Mouse (Mus musculus) heart, embryonic 12.5 days (tissue): ENCODE data around the gene Stxbp1. TPM values are rescaled to one million over a fixed set of nuclear protein-coding genes. Genes with fewer than 3 reads are reported as not detected.

Experiments used
- ATAC-seq: fragments of 200-750 bp; cut with Nextera tagmentation; 2 replicates; pipeline ENCODE4 v1.8.0; 2017; ENCODE audit warnings: moderate TSS enrichment, moderate library complexity; ENCODE audit not compliant: insufficient number of reproducible peaks, low FRiP score
- H3K27ac ChIP-seq: fragments of 300-500 bp; sonication (generic); 2 replicates; pipeline ENCODE4 v1.5.1; 2016; ENCODE audit warnings: mild to moderate bottlenecking, moderate library complexity; ENCODE audit not compliant: poor library complexity, severe bottlenecking
- H3K27me3 ChIP-seq: fragments of 300-500 bp; sonication (generic); replicated peaks from 2 replicates; pipeline ENCODE4 v1.6.1; 2016; ENCODE audit warnings: mild to moderate bottlenecking, moderate library complexity
- H3K36me3 ChIP-seq: fragments of 300-500 bp; sonication (generic); 2 replicates; pipeline ENCODE4 v1.6.1; 2016; ENCODE audit warnings: mild to moderate bottlenecking, moderate library complexity
- H3K4me1 ChIP-seq: fragments of 300-500 bp; sonication (generic); replicated peaks from 2 replicates; pipeline ENCODE4 v1.6.1; 2016; ENCODE audit warnings: mild to moderate bottlenecking
- H3K4me2 ChIP-seq: fragments of 300-500 bp; sonication (generic); 2 replicates; pipeline ENCODE4 v1.6.1; 2016; ENCODE audit warnings: mild to moderate bottlenecking, moderate library complexity
- H3K4me3 ChIP-seq: fragments of 300-500 bp; sonication (generic); 2 replicates; pipeline ENCODE4 v1.5.1; 2016; ENCODE audit warnings: mild to moderate bottlenecking
- H3K9ac ChIP-seq: fragments of 300-500 bp; sonication (generic); 2 replicates; pipeline ENCODE4 v1.6.1; 2016; ENCODE audit warnings: mild to moderate bottlenecking, moderate library complexity
- H3K9me3 ChIP-seq: fragments of 300-500 bp; sonication (generic); replicated peaks from 2 replicates; pipeline ENCODE4 v1.6.1; 2016; ENCODE audit warnings: mild to moderate bottlenecking, moderate library complexity
- WGBS: fragments of 180-500 bp; shearing (Covaris S2); methylation state at CpG from one replicate; pipeline ENCODE4 v1.1.7; 2016; 5-methylcytosine and 5-hydroxymethylcytosine counted together
- polyA plus RNA-seq: library from polyadenylated mRNA; unstranded; fragments of >200 nt; fragmentation: Nextera tagmentation; extraction: Ambion mirVana; gene quantifications from 2 replicates; pipeline ENCODE4 v1.2.1, GENCODE M21; 2016

Stxbp1 gene
- polyA plus RNA-seq, 1 experiment from 2014 or later, result 31.1 TPM

DNA sequence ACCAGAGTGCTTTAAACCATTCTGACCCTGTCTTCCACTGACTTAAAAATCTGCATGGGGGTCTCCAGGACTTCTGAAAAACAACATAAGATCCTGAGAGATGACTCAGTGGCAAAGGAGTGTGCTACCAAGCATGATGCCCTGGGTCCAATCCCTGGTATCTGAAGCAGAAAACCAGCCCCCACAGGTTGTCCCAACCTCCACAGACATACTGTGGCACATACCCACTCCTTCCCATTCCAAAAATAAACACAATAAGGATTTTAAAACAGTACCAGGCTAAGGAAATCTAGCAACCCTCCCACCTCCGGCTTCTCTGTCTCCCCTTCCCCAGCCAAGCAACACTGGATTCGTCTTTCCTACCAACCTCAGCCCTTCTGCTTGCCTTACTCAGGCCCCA, 7.8 kb downstream of the Stxbp1 start:
- peak overlapping the region; percentile 65 for H3K27ac ChIP-seq

DNA sequence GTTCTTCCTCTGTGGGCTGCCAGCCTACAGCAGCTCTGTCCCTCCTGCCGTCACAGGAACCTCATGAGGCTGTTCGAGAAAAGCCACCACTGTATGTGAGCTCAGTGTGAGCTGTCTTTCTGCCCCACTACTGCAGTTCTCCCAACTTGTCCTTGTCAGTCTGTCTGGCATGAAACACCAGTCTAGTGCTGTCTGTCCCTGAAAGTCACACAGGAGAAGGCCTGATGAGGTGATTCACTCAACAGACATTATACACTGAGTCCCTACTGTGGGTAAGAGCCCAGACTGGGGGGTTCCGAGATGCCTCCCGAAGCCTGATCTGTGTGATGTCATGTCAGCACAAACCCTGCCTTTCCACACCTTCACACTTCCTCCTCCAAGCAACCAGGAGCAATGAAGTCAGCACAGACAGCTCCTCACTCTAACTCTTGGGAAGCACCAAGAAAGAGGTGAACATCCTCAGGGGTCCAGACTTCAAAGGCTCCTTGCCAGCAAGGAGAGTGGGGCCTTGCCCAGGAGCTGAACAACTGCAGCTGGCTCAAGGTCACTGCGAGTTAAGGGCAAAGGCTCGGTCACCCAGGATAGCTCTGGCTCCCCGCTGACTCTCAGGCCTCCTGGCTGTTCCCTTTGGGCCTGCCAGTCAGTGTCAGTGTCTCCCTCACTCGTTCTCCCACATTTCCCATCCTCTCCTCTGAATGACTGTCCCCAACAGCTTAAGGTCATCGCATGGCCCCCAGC, 8.7 kb downstream of the Stxbp1 start:
- 0 out of 2 replicates have a peak, but pooled peaks have one; percentile 24 for ATAC-seq
- H3K4me1 ChIP-seq, result peaks cover 57% of the 10 kb centered on the region
- peak overlapping the region; percentile 59; the same call in 1 of the 2 replicates for H3K9ac ChIP-seq
- H3K27me3 ChIP-seq, result no peaks in the 10 kb centered on the region
- no peaks in the 10 kb centered on the region for H3K9me3 ChIP-seq
- WGBS, result 30% methylated on average over 9 of the region's 9 CpGs
- H3K4me2 ChIP-seq, result 0 out of 2 replicates have a peak overlapping the region, but pooled peaks have one; percentile 6
- H3K27ac ChIP-seq, result peak overlapping the region; percentile 65
- no peak overlapping the region for H3K4me3 ChIP-seq
- 0 out of 2 replicates have a peak, but pooled peaks cover 3% of the 10 kb centered on the region for H3K36me3 ChIP-seq

More for the DNA sequence above, 7.8 kb downstream of the Stxbp1 start:
- H3K4me3 ChIP-seq, result no peak overlapping the region
- H3K27me3 ChIP-seq, result no peaks in the 10 kb centered on the region
- peaks cover 56% of the 10 kb centered on the region for H3K4me1 ChIP-seq
- H3K36me3 ChIP-seq, result 0 out of 2 replicates have a peak, but pooled peaks cover 3% of the 10 kb centered on the region
- ATAC-seq, result no peak
- peak overlapping the region; percentile 56; the same call in 1 of the 2 replicates for H3K9ac ChIP-seq
- WGBS, result 38% methylated on average over 2 of the region's 2 CpGs
- 0 out of 2 replicates have a peak overlapping the region, but pooled peaks have one; percentile 17 for H3K4me2 ChIP-seq
- no peaks in the 10 kb centered on the region for H3K9me3 ChIP-seq

DNA sequence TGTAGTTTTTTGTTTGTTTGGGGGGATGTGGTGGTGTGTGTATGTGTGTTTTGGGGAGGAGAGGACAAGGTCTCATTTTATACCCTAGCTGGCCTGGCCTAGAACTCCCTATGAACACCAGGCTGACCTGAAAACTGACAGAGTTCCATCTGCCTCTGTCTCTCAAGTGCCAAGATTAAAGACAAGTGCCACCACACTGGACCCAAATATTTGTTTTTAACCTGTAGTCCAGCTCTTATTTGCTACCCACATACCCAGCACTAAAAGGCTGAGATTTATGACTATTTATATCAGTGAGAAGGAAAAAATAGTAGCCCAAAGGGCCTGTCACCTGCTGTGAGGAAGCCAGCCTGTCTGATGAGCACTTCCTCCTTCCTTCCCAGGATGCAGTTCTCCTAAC, 11.5 kb downstream of the Stxbp1 start:
- Histone ChIP-seq H3K36me3 (no peaks in the 10 kb centered on the region), H3K4me1 (peaks cover 57% of the 10 kb centered on the region), H3K4me3 (no peak overlapping the region), H3K27ac (peak overlapping the region; percentile 80), H3K27me3 (no peaks in the 10 kb centered on the region), H3K9ac (no peak overlapping the region), H3K4me2 (no peak overlapping the region), H3K9me3 (no peaks in the 10 kb centered on the region)
- no peak for ATAC-seq

DNA sequence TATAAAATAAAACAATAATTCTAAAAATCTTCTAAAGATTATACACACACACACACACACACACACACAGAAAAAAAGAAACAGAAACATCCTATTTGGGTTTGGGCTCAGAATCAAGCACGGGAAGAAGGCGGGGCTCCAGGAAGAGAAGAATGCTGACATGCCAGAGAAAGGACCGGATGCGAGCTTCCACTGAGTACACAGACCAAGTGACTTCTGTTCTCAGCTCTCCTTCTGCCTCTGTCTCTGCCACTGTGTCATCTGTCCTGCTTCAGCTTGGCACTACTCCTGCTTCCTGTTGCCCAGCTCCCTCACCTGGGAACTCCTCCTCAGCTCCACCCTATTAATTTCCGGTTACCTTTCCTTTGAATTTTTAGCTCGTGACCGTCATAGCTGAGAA, 12.5 kb downstream of the Stxbp1 start:
- no peak overlapping the region for H3K4me3 ChIP-seq
- no peaks in the 10 kb centered on the region for H3K27me3 ChIP-seq
- H3K9me3 ChIP-seq, result no peaks in the 10 kb centered on the region
- peak; percentile 53 for ATAC-seq
- H3K4me2 ChIP-seq, result peak overlapping the region; percentile 12; the same call in 1 of the 2 replicates
- H3K4me1 ChIP-seq, result peaks cover 53% of the 10 kb centered on the region
- no peaks in the 10 kb centered on the region for H3K36me3 ChIP-seq
- H3K27ac ChIP-seq, result peak overlapping the region; percentile 80
- no peak overlapping the region for H3K9ac ChIP-seq
- WGBS, result 44% methylated on average over 7 of the region's 7 CpGs

DNA sequence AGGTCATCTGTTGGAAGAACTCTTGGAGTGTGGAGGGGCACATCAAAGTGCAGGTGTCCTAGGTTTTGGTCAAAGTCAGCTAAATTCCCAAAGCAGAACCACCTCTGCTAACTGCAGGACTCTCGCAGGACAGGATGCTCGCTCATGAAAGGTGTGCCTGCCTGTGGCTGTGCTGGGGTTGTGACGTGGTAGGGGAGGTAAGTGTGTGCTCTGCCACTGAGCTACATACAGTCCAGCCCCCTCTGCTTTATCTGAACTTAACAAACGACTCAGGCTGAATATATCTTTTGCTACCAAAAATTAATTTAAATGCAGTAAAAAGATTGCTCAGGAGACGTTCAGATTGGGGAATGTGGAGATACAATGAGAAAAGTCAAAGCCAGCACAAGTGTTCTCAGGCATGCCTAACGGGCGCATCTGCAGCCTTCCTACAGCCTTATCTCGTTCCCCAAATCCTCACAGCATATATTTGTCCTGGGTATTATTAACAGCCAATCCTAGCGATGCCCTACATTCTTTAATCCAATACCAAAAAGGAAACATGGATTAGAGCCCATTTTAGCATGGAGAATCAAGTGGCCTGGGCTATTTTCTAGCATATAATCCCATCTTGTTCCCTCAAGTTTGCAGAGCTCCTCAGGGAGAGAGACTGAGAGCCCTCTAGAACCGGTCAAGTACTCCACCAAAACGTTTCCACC, 17.9 kb downstream of the Stxbp1 start:
- Histone ChIP-seq H3K36me3 (no peaks in the 10 kb centered on the region), H3K9ac (0 out of 2 replicates have a peak overlapping the region, but pooled peaks have one; percentile 29), H3K4me3 (no peak overlapping the region), H3K4me2 (no peak overlapping the region), H3K9me3 (no peaks in the 10 kb centered on the region), H3K27me3 (no peaks in the 10 kb centered on the region), H3K4me1 (peaks cover 36% of the 10 kb centered on the region), H3K27ac (no peak overlapping the region)
- WGBS, result 57% methylated on average over 11 of the region's 11 CpGs
- ATAC-seq, result no peak

DNA sequence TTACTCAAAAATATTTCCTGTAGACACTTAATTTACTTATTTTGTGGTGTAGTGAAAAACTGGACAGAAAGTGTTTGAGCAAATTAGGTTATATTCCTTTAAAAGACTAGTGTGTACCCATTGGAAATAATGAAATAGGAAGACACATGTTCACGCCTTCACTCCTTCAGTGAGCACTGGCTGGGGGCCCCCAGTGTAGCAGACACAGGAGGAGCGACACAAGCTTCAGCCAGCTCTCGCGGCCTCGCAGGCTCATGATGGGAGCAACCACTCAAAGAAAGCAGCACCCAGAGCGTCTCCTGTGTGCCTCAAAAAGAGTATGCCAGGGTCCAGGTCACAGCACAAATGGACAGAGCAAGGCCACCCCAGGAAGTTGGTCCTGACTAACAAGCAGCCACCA, 21.2 kb downstream of the Stxbp1 start:
- Histone ChIP-seq H3K4me2 (no peak overlapping the region), H3K4me1 (peaks cover 44% of the 10 kb centered on the region), H3K9me3 (no peaks in the 10 kb centered on the region), H3K9ac (no peak overlapping the region), H3K4me3 (no peak overlapping the region), H3K27ac (no peak overlapping the region), H3K36me3 (peaks cover 9% of the 10 kb centered on the region), H3K27me3 (no peaks in the 10 kb centered on the region)
- ATAC-seq, result no peak
- WGBS, result 67% methylated on average over 6 of the region's 6 CpGs

DNA sequence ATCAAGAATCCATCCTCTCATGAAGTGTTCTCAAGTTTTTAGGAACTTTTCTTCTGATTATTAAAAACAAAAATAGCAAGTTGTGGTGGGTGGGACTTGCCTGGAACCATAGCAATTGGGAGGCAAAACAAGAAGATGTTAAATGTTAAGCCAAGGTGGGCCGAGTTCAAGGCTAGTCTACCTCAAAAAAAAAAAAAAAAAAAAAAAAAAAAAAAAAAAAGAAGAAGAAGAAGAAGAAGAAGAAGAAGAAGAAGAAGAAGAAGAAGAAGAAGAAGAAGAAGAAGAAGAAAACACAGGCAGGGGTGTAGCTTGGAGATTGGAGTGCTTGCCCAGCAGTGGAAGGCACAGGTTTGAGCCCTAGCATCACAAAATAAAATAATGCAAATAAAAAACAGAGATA, 22.3 kb downstream of the Stxbp1 start:
- ATAC-seq, result no peak
- peaks cover 9% of the 10 kb centered on the region for H3K36me3 ChIP-seq
- H3K9me3 ChIP-seq, result no peaks in the 10 kb centered on the region
- H3K27me3 ChIP-seq, result no peaks in the 10 kb centered on the region
- no peak overlapping the region for H3K4me2 ChIP-seq
- no peak overlapping the region for H3K9ac ChIP-seq
- WGBS, result 78% methylated on average over 1 of the region's 1 CpGs
- no peak overlapping the region for H3K27ac ChIP-seq
- peaks cover 45% of the 10 kb centered on the region for H3K4me1 ChIP-seq
- no peak overlapping the region for H3K4me3 ChIP-seq

DNA sequence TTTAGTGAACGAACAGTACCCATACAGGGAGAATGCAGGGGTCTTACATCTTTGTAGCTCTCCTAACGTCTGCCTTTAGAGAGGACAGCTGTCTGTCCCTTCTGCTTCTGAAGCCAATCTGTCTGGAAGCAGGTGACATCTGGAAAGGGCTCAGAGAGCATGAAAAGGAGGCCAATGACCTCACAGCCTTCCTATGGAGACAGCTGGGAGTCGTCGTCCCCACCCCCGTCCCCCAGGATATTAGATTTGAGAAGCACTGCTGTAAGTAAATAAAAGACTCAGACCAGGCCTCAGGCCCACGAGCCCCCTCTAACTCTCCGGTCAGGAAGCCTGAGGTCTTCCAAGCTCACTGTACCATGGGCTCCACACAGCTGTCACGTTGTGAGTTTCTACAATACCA, 22.9 kb downstream of the Stxbp1 start:
- H3K27ac ChIP-seq, result no peak overlapping the region
- no peak overlapping the region for H3K4me2 ChIP-seq
- H3K4me3 ChIP-seq, result no peak overlapping the region
- peaks cover 9% of the 10 kb centered on the region for H3K36me3 ChIP-seq
- H3K27me3 ChIP-seq, result no peaks in the 10 kb centered on the region
- H3K4me1 ChIP-seq, result peaks cover 39% of the 10 kb centered on the region
- WGBS, result 56% methylated on average over 8 of the region's 8 CpGs
- no peak for ATAC-seq
- no peaks in the 10 kb centered on the region for H3K9me3 ChIP-seq
- no peak overlapping the region for H3K9ac ChIP-seq

DNA sequence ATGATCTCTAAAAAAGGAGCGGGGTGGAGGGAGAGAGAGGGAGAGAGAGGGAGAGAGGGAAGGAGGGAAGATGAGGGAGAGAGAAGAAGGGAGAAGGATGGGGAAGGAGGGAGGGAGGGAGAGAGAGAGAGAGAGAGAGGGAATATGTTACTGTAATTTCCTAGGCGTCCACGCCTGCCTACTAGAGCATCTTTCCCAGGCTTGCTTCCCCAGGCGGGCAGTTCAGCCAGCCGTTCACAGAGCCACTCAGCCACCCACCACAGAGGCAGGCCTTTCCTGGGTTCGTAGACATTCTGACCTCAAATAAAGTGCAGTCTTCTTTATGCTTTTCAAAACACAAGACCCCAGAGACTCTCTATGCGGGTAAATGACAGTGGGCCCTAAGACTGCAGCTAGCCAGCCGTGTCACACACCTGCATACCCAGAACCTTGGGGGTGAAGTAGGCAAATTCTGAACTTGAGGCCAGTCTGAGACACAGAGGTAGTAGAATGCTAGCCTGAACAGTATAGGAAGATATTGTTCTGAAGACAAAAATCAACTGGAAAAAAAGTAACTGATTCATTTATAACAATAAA, 23.4 kb downstream of the Stxbp1 start:
- Histone ChIP-seq H3K4me1 (peaks cover 33% of the 10 kb centered on the region), H3K9ac (no peak overlapping the region), H3K4me2 (no peak overlapping the region), H3K27ac (no peak overlapping the region), H3K27me3 (no peaks in the 10 kb centered on the region), H3K36me3 (peaks cover 9% of the 10 kb centered on the region), H3K9me3 (no peaks in the 10 kb centered on the region), H3K4me3 (no peak overlapping the region)
- ATAC-seq, result no peak
- 68% methylated on average over 8 of the region's 8 CpGs for WGBS

DNA sequence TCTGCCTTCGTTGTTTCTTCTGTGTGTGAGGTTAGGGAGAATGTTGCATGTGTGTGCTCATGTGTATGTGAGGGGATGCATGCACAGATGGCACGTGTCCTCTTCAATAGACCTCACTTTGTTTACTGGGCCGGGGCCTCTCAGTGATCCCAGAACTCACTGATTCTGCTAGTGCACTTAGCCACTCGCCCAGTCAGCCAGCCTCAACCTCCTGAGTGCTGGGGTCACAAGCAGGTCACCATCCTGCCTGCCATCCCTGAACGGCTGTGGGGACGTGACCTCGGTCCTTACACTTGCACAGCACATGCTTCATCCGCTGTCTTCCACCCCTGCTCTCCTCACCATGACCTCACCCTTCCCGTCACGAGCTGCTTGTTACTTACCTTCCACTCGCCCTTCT, 23.9 kb downstream of the Stxbp1 start:
- H3K36me3 ChIP-seq, result peaks cover 10% of the 10 kb centered on the region
- H3K9ac ChIP-seq, result no peak overlapping the region; the same call in 1 of the 2 replicates
- peaks cover 32% of the 10 kb centered on the region for H3K4me1 ChIP-seq
- 41% methylated on average over 11 of the region's 11 CpGs for WGBS
- no peaks in the 10 kb centered on the region for H3K27me3 ChIP-seq
- H3K27ac ChIP-seq, result no peak overlapping the region
- no peaks in the 10 kb centered on the region for H3K9me3 ChIP-seq
- H3K4me2 ChIP-seq, result no peak overlapping the region
- H3K4me3 ChIP-seq, result no peak overlapping the region
- ATAC-seq, result no peak

DNA sequence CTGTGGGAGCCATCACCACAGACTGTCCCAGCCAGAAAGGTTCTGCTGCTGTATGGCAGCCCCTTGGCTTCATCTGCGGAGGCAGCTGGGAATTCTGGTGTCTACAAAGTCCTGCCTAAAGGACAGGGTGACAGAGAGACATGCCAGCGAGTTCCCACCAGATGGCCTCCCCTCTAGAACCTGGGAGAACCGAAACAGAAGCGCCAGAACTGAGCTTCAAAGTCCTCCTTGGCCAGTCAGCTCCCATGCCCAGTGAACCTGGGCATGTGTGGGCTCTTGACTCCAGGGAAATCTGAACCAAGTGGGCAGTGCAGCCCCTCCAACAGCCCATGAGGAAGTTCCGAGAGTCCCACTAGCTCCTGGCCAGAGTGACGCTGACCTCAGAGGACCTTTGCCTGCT, 24.4 kb downstream of the Stxbp1 start:
- WGBS, result 68% methylated on average over 6 of the region's 6 CpGs
- peaks cover 32% of the 10 kb centered on the region for H3K4me1 ChIP-seq
- H3K4me2 ChIP-seq, result no peak overlapping the region
- H3K9ac ChIP-seq, result no peak overlapping the region
- no peaks in the 10 kb centered on the region for H3K27me3 ChIP-seq
- no peak for ATAC-seq
- no peak overlapping the region for H3K27ac ChIP-seq
- no peaks in the 10 kb centered on the region for H3K9me3 ChIP-seq
- H3K4me3 ChIP-seq, result no peak overlapping the region
- H3K36me3 ChIP-seq, result peaks cover 16% of the 10 kb centered on the region
